Mouse (Mus musculus) olfactory bulb, adult 2 months (tissue): Measurements from ENCODE around the gene Hspe1. TPM values are rescaled to one million over a fixed set of nuclear protein-coding genes. Genes with fewer than 3 reads are reported as not detected.
A peak's percentile ranks its signal among the peaks of the same experiment; 100 is the strongest.

ENCODE experiments used
- H3K27ac ChIP-seq: fragments of 200-500 bp; 2 replicates; pipeline ENCODE4 v1.5.1; 2012; ENCODE audit warnings: low read depth, low read length; ENCODE audit not compliant: insufficient read depth
- H3K4me1 ChIP-seq: fragments of 200-500 bp; 2 replicates; pipeline ENCODE4 v1.6.1; 2012; ENCODE audit warnings: low read length; ENCODE audit not compliant: control insufficient read depth, insufficient read depth
- H3K4me3 ChIP-seq: fragments of 200-500 bp; 2 replicates; pipeline ENCODE4 v1.5.1; 2012; ENCODE audit warnings: mild to moderate bottlenecking, low read depth, low read length, moderate library complexity; ENCODE audit not compliant: insufficient read depth
- CTCF ChIP-seq: fragments of 200-500 bp; IDR thresholded peaks from 2 replicates; pipeline ENCODE4 v1.5.1; 2012; ENCODE audit warnings: low read depth, mild to moderate bottlenecking, low read length, moderate library complexity; ENCODE audit not compliant: insufficient read depth
- POLR2A ChIP-seq: fragments of 200-500 bp; IDR thresholded peaks from 2 replicates; pipeline ENCODE4 v1.6.1; 2012; ENCODE audit warnings: mild to moderate bottlenecking, low read depth, low read length, moderate library complexity; ENCODE audit not compliant: insufficient read depth
- WGBS: fragments of 180-500 bp; shearing (Covaris S2); methylation state at CpG from one replicate; pipeline ENCODE4 v1.1.7; 2018; 5-methylcytosine and 5-hydroxymethylcytosine counted together
- polyA plus RNA-seq: library from polyadenylated mRNA; stranded (reverse); fragments of >200 nt; gene quantifications from 2 replicates; pipeline ENCODE4 v1.2.4, GENCODE M21; 2012; ENCODE audit warnings: low replicate concordance; ENCODE audit not compliant: missing spikeins, insufficient read depth, insufficient read length

The Hspe1 gene
- polyA plus RNA-seq, 1 experiment, result not detected

GRCm38 (mm10) chr1:55129716-55130115, 41.8 kb downstream of the Hspe1 start:
- no peak overlapping the region for H3K27ac ChIP-seq
- TF ChIP-seq CTCF (no peak), POLR2A (no peak)
- 94% methylated on average over 5 of the region's 5 CpGs for WGBS

GRCm38 (mm10) chr1:55130190-55130916, 42.4 kb downstream of the Hspe1 start:
- WGBS, result 33% methylated on average over 10 of the region's 10 CpGs
- TF ChIP-seq POLR2A, result no peak
- no peak for TF ChIP-seq CTCF

More at GRCm38 (mm10) chr1:55129716-55130115, 41.8 kb downstream of the Hspe1 start:
- H3K4me1 ChIP-seq, result peaks cover 5% of the 10 kb centered on the region
- no peak overlapping the region for H3K4me3 ChIP-seq

GRCm38 (mm10) chr1:55130943-55131401, 43.0 kb downstream of the Hspe1 start, which contains the start of gene Mob4:
TSS of gene Mob4 (plus strand) at chr1:55131231.
- no peak for TF ChIP-seq CTCF
- peak; percentile 96 for TF ChIP-seq POLR2A
- H3K27ac ChIP-seq, result peak within 1 kb of the TSS; percentile 99
- under 1% methylated on average over 41 of the region's 42 CpGs for WGBS
- peaks cover 5% of the 10 kb centered on the region for H3K4me1 ChIP-seq
- H3K4me3 ChIP-seq, result peak within 1 kb of the TSS; percentile 100

More at GRCm38 (mm10) chr1:55130190-55130916, 42.4 kb downstream of the Hspe1 start:
- peaks cover 5% of the 10 kb centered on the region for H3K4me1 ChIP-seq
- peak overlapping the region; percentile 100 for H3K4me3 ChIP-seq
- H3K27ac ChIP-seq, result peak overlapping the region; percentile 99

- Histone ChIP-seq H3K4me3 (peak overlapping the region; percentile 100), H3K4me1 (peaks cover 5% of the 10 kb centered on the region), H3K27ac (peak overlapping the region; percentile 92)
- TF ChIP-seq POLR2A (no peak), CTCF (no peak)
- WGBS, result 0% methylated on average over 47 of the region's 47 CpGs
These were observed 43.6 kb downstream of the Hspe1 start for GRCm38 (mm10) chr1:55131424-55132014.

- Histone ChIP-seq H3K4me1 (peaks cover 5% of the 10 kb centered on the region), H3K4me3 (no peak overlapping the region), H3K27ac (no peak overlapping the region)
- WGBS, result 42% methylated on average over 4 of the region's 4 CpGs
- TF ChIP-seq POLR2A, result no peak
- TF ChIP-seq CTCF, result no peak
These were observed 44.4 kb downstream of the Hspe1 start for GRCm38 (mm10) chr1:55132308-55132707.

GRCm38 (mm10) chr1:55133173-55133572, 45.2 kb downstream of the Hspe1 start:
- Histone ChIP-seq H3K4me1 (peaks cover 5% of the 10 kb centered on the region), H3K27ac (no peak overlapping the region), H3K4me3 (no peak overlapping the region)
- WGBS, result 52% methylated on average over 2 of the region's 2 CpGs
- TF ChIP-seq CTCF (no peak), POLR2A (no peak)

GRCm38 (mm10) chr1:55134301-55134700, 46.4 kb downstream of the Hspe1 start:
- WGBS, result 93% methylated on average over 3 of the region's 3 CpGs
- TF ChIP-seq CTCF (no peak), POLR2A (no peak)
- no peak overlapping the region for H3K27ac ChIP-seq
- H3K4me1 ChIP-seq, result peaks cover 5% of the 10 kb centered on the region
- H3K4me3 ChIP-seq, result no peak overlapping the region

- Histone ChIP-seq H3K4me1 (no peaks in the 10 kb centered on the region), H3K27ac (no peak overlapping the region), H3K4me3 (no peak overlapping the region)
- TF ChIP-seq POLR2A (no peak), CTCF (no peak)
- 96% methylated on average over 1 of the region's 1 CpGs for WGBS
These were observed 47.9 kb downstream of the Hspe1 start for GRCm38 (mm10) chr1:55135846-55136245.

Other genes starting within 250 kb of the Hspe1 start
- gene Ankrd44, start 161.7 kb upstream of the Hspe1 start, polyA plus RNA-seq, result not detected in 2 replicates
- gene Sf3b1, start 60.7 kb upstream of the Hspe1 start, polyA plus RNA-seq, result 306 and 828 TPM in 2 replicates
- gene Coq10b, start 35.4 kb upstream of the Hspe1 start, polyA plus RNA-seq, result not detected in 2 replicates
- not detected in 2 replicates for gene Hspd1, start 111 bp downstream of the Hspe1 start, polyA plus RNA-seq
- 125 TPM in 1 of 2 replicates, not detected in the other for gene Mob4, start 43.1 kb downstream of the Hspe1 start, polyA plus RNA-seq
- not detected in 2 replicates for gene Rftn2, start 138.7 kb downstream of the Hspe1 start, polyA plus RNA-seq
- not detected in 2 replicates for gene Mars2, start 149.0 kb downstream of the Hspe1 start, polyA plus RNA-seq